Mouse (Mus musculus) heart, adult 2 months (tissue): ENCODE results near the gene Cbll1. TPM values are rescaled to one million over a fixed set of nuclear protein-coding genes. Genes with fewer than 3 reads are reported as not detected.
"Not testable (repeated sequence)": the region's sequence is repeated elsewhere in the genome, so short reads cannot be mapped to it uniquely, and the experiment has no call there.

ENCODE experiments used
- DNase-seq, 2 experiments: peaks; one replicate each; pipeline ENCODE4 v3.0.0; 2021
- H3K27ac ChIP-seq: fragments of 200-600 bp; 2 replicates; pipeline ENCODE4 v1.8.1; 2022
- H3K27me3 ChIP-seq: fragments of 200-500 bp; 2 replicates; pipeline ENCODE4 v1.6.1; 2012; ENCODE audit warnings: mild to moderate bottlenecking, low read length, inconsistent platforms, mixed read lengths; ENCODE audit not compliant: control insufficient read depth, insufficient read depth
- H3K36me3 ChIP-seq: fragments of 200-500 bp; 2 replicates; pipeline ENCODE4 v1.6.1; 2012; ENCODE audit warnings: low read length, inconsistent platforms; ENCODE audit not compliant: control insufficient read depth, insufficient read depth
- H3K4me1 ChIP-seq: fragments of 200-500 bp; 2 replicates; pipeline ENCODE4 v1.6.1; 2011; ENCODE audit warnings: low read length; ENCODE audit not compliant: control insufficient read depth, insufficient read depth
- H3K4me3 ChIP-seq: fragments of 200-600 bp; 2 replicates; pipeline ENCODE4 v1.8.1; 2022
- H3K79me2 ChIP-seq: fragments of 200-500 bp; replicated peaks from 2 replicates; pipeline ENCODE4 v1.6.1; 2012; ENCODE audit warnings: mild to moderate bottlenecking, inconsistent platforms, low read length, moderate library complexity, mixed read lengths; ENCODE audit not compliant: control insufficient read depth, insufficient read depth
- H3K9ac ChIP-seq: fragments of 200-500 bp; 2 replicates; pipeline ENCODE4 v1.6.1; 2012; ENCODE audit warnings: low read depth, mild to moderate bottlenecking, control low read depth, inconsistent platforms, low read length, mixed read lengths
- CTCF ChIP-seq: fragments of 200-600 bp; IDR thresholded peaks from 2 replicates; pipeline ENCODE4 v1.8.1; 2022; ENCODE audit warnings: antibody characterized with exemption, mild to moderate bottlenecking, moderate library complexity
- EP300 ChIP-seq: fragments of 200-500 bp; IDR thresholded peaks from 2 replicates; pipeline ENCODE4 v1.6.1; 2011; ENCODE audit warnings: low read depth, low read length, control low read depth; ENCODE audit not compliant: insufficient read depth
- POLR2A ChIP-seq: fragments of 200-500 bp; IDR thresholded peaks from 2 replicates; pipeline ENCODE4 v1.6.1; 2011; ENCODE audit warnings: mild to moderate bottlenecking, low read depth, low read length, control low read depth; ENCODE audit not compliant: insufficient read depth
- WGBS: fragments of 180-500 bp; shearing (Covaris S2); methylation state at CpG from one replicate; pipeline ENCODE4 v1.1.7; 2018; 5-methylcytosine and 5-hydroxymethylcytosine counted together
- intact Hi-C: fragments of 180-260 bp; cut with DNase I; formaldehyde crosslinking; loops from one replicate; pipeline ENCODE4 v1.15.1; 2025
- polyA plus RNA-seq: library from polyadenylated mRNA; depleted of rRNA; stranded (reverse); fragments of >200 nt; gene quantifications from 2 replicates; pipeline ENCODE4 v1.2.3, GENCODE M21; 2012
- total RNA-seq, 2 experiments: library from RNA; stranded (reverse); gene quantifications; 2 replicates each; pipeline ENCODE4 v1.2.3; 2021

Cbll1 gene
- total and polyA plus RNA-seq, 3 experiments, result 4.6 to 11.1 (median 11.1) TPM

- TF ChIP-seq EP300 (no peak), POLR2A (no peak), CTCF (peak; percentile 61)
- H3K27ac ChIP-seq, result no peak overlapping the region
- no peaks in the 10 kb centered on the region for H3K27me3 ChIP-seq
- H3K79me2 ChIP-seq, result no peaks in the 10 kb centered on the region
- peaks cover 2% of the 10 kb centered on the region for H3K4me1 ChIP-seq
- no peaks in the 10 kb centered on the region for H3K36me3 ChIP-seq
- no peak for DNase-seq
- H3K9ac ChIP-seq, result no peak overlapping the region
- no peak overlapping the region for H3K4me3 ChIP-seq
- intact Hi-C loops, result loop anchor here (5.0 kb wide), 2 partner anchors 134 to 419 kb away; no protein-coding TSS in a partner anchor
Observed at GRCm38 (mm10) chr12:31503211-31503610, 3.8 kb upstream of the Cbll1 start.

- H3K9ac ChIP-seq, result no peak overlapping the region
- no peak overlapping the region for H3K27ac ChIP-seq
- DNase-seq, result no peak
- H3K36me3 ChIP-seq, result no peaks in the 10 kb centered on the region
- intact Hi-C loops, result loop anchor here (5.0 kb wide), 2 partner anchors 136 to 421 kb away; no protein-coding TSS in a partner anchor
- no peaks in the 10 kb centered on the region for H3K27me3 ChIP-seq
- peaks cover 2% of the 10 kb centered on the region for H3K4me1 ChIP-seq
- no peak for TF ChIP-seq EP300
- TF ChIP-seq POLR2A, result no peak
- no peak for TF ChIP-seq CTCF
- H3K79me2 ChIP-seq, result 0 out of 2 replicates have a peak, but pooled peaks cover 1% of the 10 kb centered on the region
- WGBS, result 28% methylated on average over 4 of the region's 4 CpGs
- H3K4me3 ChIP-seq, result no peak overlapping the region
Observed at GRCm38 (mm10) chr12:31501266-31501665, 1.9 kb upstream of the Cbll1 start.

GRCm38 (mm10) chr12:31500196-31500595 lies 780 bp upstream of the Cbll1 start:
- DNase-seq, result no peak

GRCm38 (mm10) chr12:31498936-31499313 lies 491 bp downstream of the Cbll1 start:
- Histone ChIP-seq H3K79me2 (0 out of 2 replicates have a peak, but pooled peaks cover 1% of the 10 kb centered on the region), H3K4me3 (peak overlapping the region; percentile 84), H3K4me1 (peaks cover 2% of the 10 kb centered on the region), H3K36me3 (no peaks in the 10 kb centered on the region), H3K9ac (peak overlapping the region; percentile 92), H3K27me3 (no peaks in the 10 kb centered on the region), H3K27ac (peak overlapping the region; percentile 98)
- intact Hi-C loops, result loop anchor here (2.0 to 10.0 kb wide), 3 partner anchors 124 to 374 kb away; partner anchors contain the start of genes Cog5 and Dus4l
- TF ChIP-seq EP300, result no peak
- TF ChIP-seq CTCF, result no peak
- DNase-seq, result no peak
- WGBS, result under 1% methylated on average over 25 of the region's 25 CpGs

More at GRCm38 (mm10) chr12:31500196-31500595, 780 bp upstream of the Cbll1 start:
- Histone ChIP-seq H3K79me2 (0 out of 2 replicates have a peak, but pooled peaks cover 1% of the 10 kb centered on the region), H3K36me3 (no peaks in the 10 kb centered on the region), H3K27ac (peak overlapping the region; percentile 98), H3K4me1 (peaks cover 2% of the 10 kb centered on the region), H3K4me3 (peak overlapping the region; percentile 84), H3K9ac (peak overlapping the region; percentile 61), H3K27me3 (no peaks in the 10 kb centered on the region)
- intact Hi-C loops, result loop anchor here (5.0 kb wide), 2 partner anchors 137 to 422 kb away; no protein-coding TSS in a partner anchor
- WGBS, result 6% methylated on average over 12 of the region's 12 CpGs
- TF ChIP-seq POLR2A (no peak), EP300 (no peak), CTCF (no peak)

- DNase-seq, result peak in 1 of 2 experiments; percentile 28
- intact Hi-C loops, result no loop called here
- Histone ChIP-seq H3K79me2 (no peaks in the 10 kb centered on the region), H3K9ac (no peak overlapping the region), H3K4me3 (no peak overlapping the region), H3K36me3 (peaks cover 2% of the 10 kb centered on the region; the same call in 1 of the 2 replicates), H3K27ac (no peak overlapping the region), H3K27me3 (no peaks in the 10 kb centered on the region), H3K4me1 (no peaks in the 10 kb centered on the region)
- WGBS, result 56% methylated on average over 6 of the region's 6 CpGs
- no peak for TF ChIP-seq EP300
- TF ChIP-seq POLR2A, result no peak
- TF ChIP-seq CTCF, result no peak
Observed at GRCm38 (mm10) chr12:31486431-31486830, 13.0 kb downstream of the Cbll1 start.

DNA sequence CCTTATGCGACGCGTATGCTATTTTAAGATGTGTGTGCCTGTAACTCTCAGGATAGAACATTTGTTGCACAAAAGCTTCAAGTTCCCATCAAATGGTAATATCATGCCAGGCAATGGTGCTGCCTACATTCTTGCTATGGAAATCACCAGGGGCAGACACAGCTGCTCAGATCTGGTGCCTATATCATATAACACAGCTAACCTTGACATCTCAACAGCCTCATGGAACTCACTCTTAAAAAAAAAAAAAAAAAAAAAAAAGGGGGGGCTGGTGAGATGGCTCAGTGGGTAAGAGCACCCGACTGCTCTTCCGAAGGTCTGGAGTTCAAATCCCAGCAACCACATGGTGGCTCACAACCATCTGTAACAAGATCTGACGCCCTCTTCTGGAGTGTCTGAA lies 21.2 kb downstream of the Cbll1 start:
- H3K9ac ChIP-seq, H3K79me2 ChIP-seq, H3K36me3 ChIP-seq, H3K4me1 ChIP-seq, H3K27ac ChIP-seq, H3K27me3 ChIP-seq, H3K4me3 ChIP-seq, intact Hi-C loops, DNase-seq: not testable (repeated sequence)
- WGBS, result 80% methylated on average over 6 of the region's 6 CpGs

DNA sequence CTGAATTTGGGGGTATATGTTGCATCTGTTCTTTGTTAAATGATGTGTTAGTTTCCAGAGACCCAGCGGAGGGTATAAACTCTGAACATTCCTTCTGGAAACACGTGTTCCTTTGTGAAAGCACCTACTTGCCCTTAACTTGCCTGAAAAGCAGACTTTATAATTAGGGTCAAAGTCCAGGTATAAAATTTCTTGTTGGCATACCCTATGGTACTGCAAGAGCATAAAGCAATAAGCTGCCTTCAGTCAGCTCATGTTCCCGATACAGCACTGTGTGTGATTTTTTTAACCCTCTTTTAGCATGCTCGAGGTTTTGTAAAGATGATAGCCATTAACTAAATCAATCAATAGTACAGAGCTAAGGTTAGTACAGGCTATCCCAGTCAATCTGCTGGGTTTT lies 36.8 kb downstream of the Cbll1 start:
- Histone ChIP-seq H3K36me3 (no peaks in the 10 kb centered on the region), H3K9ac (no peak overlapping the region), H3K4me1 (no peaks in the 10 kb centered on the region), H3K27me3 (no peaks in the 10 kb centered on the region), H3K4me3 (no peak overlapping the region), H3K79me2 (no peaks in the 10 kb centered on the region), H3K27ac (no peak overlapping the region)
- intact Hi-C loops, result no loop called here
- DNase-seq, result no peak
- TF ChIP-seq CTCF (no peak), POLR2A (no peak), EP300 (no peak)
- WGBS, result 78% methylated on average over 4 of the region's 4 CpGs
